Mouse (Mus musculus): Measurements from ENCODE around the gene Emb.

- TF ChIP-seq CTCF (IDR thresholded peaks at IDR 0.05; ENCODE audit: borderline replicate concordance, insufficient read depth, low read depth, low read length) (no peak), POLR2A (IDR thresholded peaks at IDR 0.05; ENCODE audit: borderline replicate concordance, insufficient read depth, low read length) (no peak)
These were observed 16.6 kb downstream of the Emb start for GRCm38 (mm10) chr13:117224901-117225300.

All from cerebellum, adult 2 months (tissue).